Comparison of ENCODE assay signal across 8 mouse cellular contexts in genomic region chrX:153006387-153006841, GRCm38 (mm10). TPM values are rescaled to one million over a fixed set of nuclear protein-coding genes. Genes with fewer than 3 reads are reported as not detected.
DNase-seq lines count a peak whose midpoint lies in the region; ATAC-seq lines count a peak whose summit lies in the region.

Gene Usp51, plus strand, starts transcription at chrX:153006469.

- peak within 1 kb of the TSS; percentile 60 for H3K9ac ChIP-seq in hindbrain, embryonic 15.5 days

- no peaks in the 10 kb centered on the region for H3K79me2 ChIP-seq in macrophage (ENCODE audit: inconsistent target)

- peak within 1 kb of the TSS; percentile 53 for H3K4me3 ChIP-seq in hindbrain, embryonic 15.5 days
- H3K4me3 ChIP-seq in macrophage (ENCODE audit: inconsistent target): peak within 1 kb of the TSS; percentile 28

- 21% methylated on average over 23 of the region's 23 CpGs for WGBS in hindbrain, embryonic 15.5 days
- 13% methylated on average over 19 of the region's 23 CpGs for WGBS in macrophage (ENCODE audit: missing documents)

- H3K27ac ChIP-seq in hindbrain, embryonic 15.5 days (replicated peaks): peak within 1 kb of the TSS; percentile 90
- H3K27ac ChIP-seq in macrophage: no peak within 1 kb of the TSS

- no peaks in the 10 kb centered on the region for H3K9me3 ChIP-seq in hindbrain, embryonic 15.5 days

- H3K36me3 ChIP-seq in hindbrain, embryonic 15.5 days: no peaks in the 10 kb centered on the region
- no peaks in the 10 kb centered on the region for H3K36me3 ChIP-seq in macrophage (ENCODE audit: inconsistent target)

- no peaks in the 10 kb centered on the region for H3K4me1 ChIP-seq in hindbrain, embryonic 15.5 days (replicated peaks)

- peak; percentile 85 for ATAC-seq in frontal cortex, adult (ENCODE audit: low TSS enrichment)
- peak; percentile 87 for ATAC-seq in hindbrain, embryonic 15.5 days (ENCODE audit: low FRiP score, low read depth)
- ATAC-seq in activated CD4-positive, CD25-positive, alpha-beta regulatory T cell, adult 4 months: no peak

- DNase-seq in adrenal gland, adult 2 months: peak; percentile 40
- peak; percentile 73 to 74 for DNase-seq in cerebellum, postnatal 10 days
- DNase-seq in layer of hippocampus, postnatal 36 days: peak; percentile 24 to 35
- DNase-seq in right cerebral cortex, postnatal 14 days: peak; percentile 21

- peak within 1 kb of the TSS; percentile 63 for H3K4me2 ChIP-seq in hindbrain, embryonic 15.5 days

- no peaks in the 10 kb centered on the region for H3K27me3 ChIP-seq in hindbrain, embryonic 15.5 days

RNA-seq across cellular contexts. Expression of gene Usp51, which starts in this region (rescaled TPM):
- 1 to 10 TPM; 1.9 to 2.8 TPM for total RNA-seq in adrenal gland, adult 2 months (2021)
- 0.40 and 0.58 TPM in 2 replicates for polyA plus RNA-seq in adrenal gland, adult 2 months (2012; rRNA removed)
- 2.4 and 3.3 TPM in 2 replicates for polyA plus RNA-seq in hindbrain, embryonic 15.5 days (2015; fragmentation: Nextera tagmentation; extraction: Ambion mirVana)
- 1 to 10 TPM; 2.3 to 3.1 TPM for total RNA-seq in layer of hippocampus, postnatal 36 days (2021)
- total RNA-seq in macrophage (2018; cell fraction: chromatin; rRNA removed): not detected
- not detected for total RNA-seq in macrophage (2018; cell fraction: cytosol; rRNA removed)
- not detected for total RNA-seq in macrophage (2018; cell fraction: nucleus; rRNA removed)
- polyA plus RNA-seq in macrophage (2018): not detected in 3 replicates
- not detected for polyA plus RNA-seq in activated CD4-positive, CD25-positive, alpha-beta regulatory T cell, adult 4 months (2017; shearing (Covaris generic))

Comparison
In these comparisons a context has a peak if more than half of its experiments do, and no peak if none do; other contexts are left out.
1. DNase-seq: peak in every context shown above with its lines; median percentile 74 in cerebellum, postnatal 10 days; 40 in adrenal gland, adult 2 months; 30 in layer of hippocampus, postnatal 36 days; 21 in right cerebral cortex, postnatal 14 days.